Mouse (Mus musculus): ENCODE measurements around the gene Tmem265.

GRCm38 (mm10) chr7:127516344-127516743, 44.8 kb upstream of the Tmem265 start:
- TF ChIP-seq CTCF (IDR thresholded peaks at IDR 0.05; ENCODE audit: insufficient read depth, low read length) (no peak), POLR2A (IDR thresholded peaks at IDR 0.05; ENCODE audit: borderline replicate concordance, extremely low read depth, low read depth, low read length) (no peak)

All from lung, adult 2 months (tissue).